Mouse (Mus musculus) stomach, postnatal 0 days (tissue): ENCODE results near the gene Rnps1. TPM values are rescaled to one million over a fixed set of nuclear protein-coding genes. Genes with fewer than 3 reads are reported as not detected.
"Not testable (repeated sequence)": the region's sequence is repeated elsewhere in the genome, so short reads cannot be mapped to it uniquely, and the experiment has no call there.

Source experiments
- ATAC-seq: fragments of 200-750 bp; cut with Nextera tagmentation; 2 replicates; pipeline ENCODE4 v1.8.0; 2017; ENCODE audit not compliant: low FRiP score, low TSS enrichment
- DNase-seq: peaks from one replicate; pipeline ENCODE4 v3.0.0-alpha.2; 2016; ENCODE audit warnings: low spot score
- H3K27ac ChIP-seq: fragments of 300-500 bp; sonication (generic); replicated peaks from 2 replicates; pipeline ENCODE4 v1.5.1; 2014; ENCODE audit warnings: mild to moderate bottlenecking, control low read depth
- H3K27me3 ChIP-seq: fragments of 300-500 bp; sonication (generic); 2 replicates; pipeline ENCODE4 v1.6.1; 2014; ENCODE audit warnings: low read length; ENCODE audit not compliant: control insufficient read depth, insufficient read depth
- H3K36me3 ChIP-seq: fragments of 300-500 bp; sonication (generic); 2 replicates; pipeline ENCODE4 v1.6.1; 2014; ENCODE audit warnings: low read length, mixed read lengths; ENCODE audit not compliant: control insufficient read depth, insufficient read depth
- H3K4me1 ChIP-seq: fragments of 300-500 bp; sonication (generic); replicated peaks from 2 replicates; pipeline ENCODE4 v1.6.1; 2014; ENCODE audit warnings: antibody characterized with exemption; ENCODE audit not compliant: control insufficient read depth, insufficient read depth
- H3K4me2 ChIP-seq: fragments of 300-500 bp; sonication (generic); replicated peaks from 2 replicates; pipeline ENCODE4 v1.6.1; 2014; ENCODE audit warnings: low read depth, mild to moderate bottlenecking, control low read depth, moderate library complexity
- H3K4me3 ChIP-seq: fragments of 300-500 bp; sonication (generic); 2 replicates; pipeline ENCODE4 v1.5.1; 2014; ENCODE audit warnings: low read depth, low read length, control low read depth
- H3K9ac ChIP-seq: fragments of 300-500 bp; sonication (generic); 2 replicates; pipeline ENCODE4 v1.6.1; 2014; ENCODE audit warnings: mild to moderate bottlenecking, low read length, control low read depth, mixed read lengths
- H3K9me3 ChIP-seq: fragments of 300-500 bp; sonication (generic); 2 replicates; pipeline ENCODE4 v1.6.1; 2016; ENCODE audit warnings: low read length; ENCODE audit not compliant: control insufficient read depth
- CTCF ChIP-seq: IDR thresholded peaks from 2 replicates; pipeline ENCODE4 v1.5.1; 2016; ENCODE audit warnings: antibody characterized with exemption, low read depth, mild to moderate bottlenecking, moderate library complexity
- EP300 ChIP-seq: optimal IDR thresholded peaks from 2 replicates; pipeline ENCODE3; 2016; ENCODE audit warnings: antibody characterized with exemption
- WGBS: fragments of 180-500 bp; shearing (Covaris S2); extraction: QIAGEN DNeasy Blood & Tissue Kit; methylation state at CpG from one replicate; pipeline ENCODE4 v1.1.7; 2014; 5-methylcytosine and 5-hydroxymethylcytosine counted together
- polyA plus RNA-seq: library from polyadenylated mRNA; unstranded; fragments of >200 nt; fragmentation: Nextera tagmentation; extraction: Ambion mirVana; gene quantifications from 2 replicates; pipeline ENCODE4 v1.2.1, GENCODE M21; 2015

Gene Rnps1
- polyA plus RNA-seq, 1 experiment from 2014 or later: 106 TPM

- Histone ChIP-seq H3K27ac (no peak overlapping the region), H3K4me3 (no peak overlapping the region), H3K9me3 (no peaks in the 10 kb centered on the region), H3K9ac (no peak overlapping the region), H3K4me2 (no peak overlapping the region), H3K27me3 (no peaks in the 10 kb centered on the region), H3K36me3 (peaks cover 19% of the 10 kb centered on the region), H3K4me1 (no peaks in the 10 kb centered on the region)
- 83% methylated on average over 12 of the region's 12 CpGs for WGBS
- TF ChIP-seq CTCF (no peak), EP300 (no peak)
- ATAC-seq (no peak), DNase-seq (no peak)
These were observed 7.1 kb upstream of the Rnps1 start for GRCm38 (mm10) chr17:24407116-24407803.

DNA sequence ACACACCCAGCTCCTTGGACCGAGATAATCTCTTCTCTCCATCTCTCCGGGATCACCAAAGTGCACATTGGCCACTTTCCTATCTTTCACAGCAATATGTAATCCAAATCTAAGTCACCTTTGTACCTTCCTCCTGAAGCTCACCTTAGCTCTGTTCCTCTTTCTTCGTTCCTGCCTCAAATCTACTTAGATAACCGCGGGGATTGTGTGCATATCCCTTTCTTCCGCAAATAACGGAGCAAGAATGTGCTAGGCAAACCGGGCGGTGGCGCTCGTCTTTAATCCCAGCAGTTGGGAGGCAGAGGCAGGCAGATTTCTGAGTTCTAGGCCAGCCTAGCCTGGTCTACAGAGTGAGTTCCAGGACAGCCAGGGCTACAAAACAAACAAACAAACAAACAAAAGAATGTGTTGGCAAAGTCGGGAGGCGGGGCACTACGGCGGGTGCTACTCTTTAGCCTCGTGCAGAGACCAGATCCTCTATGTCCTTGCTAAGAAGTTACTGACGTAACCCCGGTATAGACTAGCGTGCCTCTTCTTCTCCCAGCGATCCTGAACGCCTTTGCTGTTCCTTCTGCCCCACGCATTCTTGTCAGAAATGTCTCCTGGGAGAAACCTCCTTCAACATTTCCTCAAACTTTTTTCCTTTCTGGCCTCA, 681 bp upstream of the Rnps1 start:
- H3K9me3 ChIP-seq: no peaks in the 10 kb centered on the region
- peak overlapping the region; percentile 69 for H3K9ac ChIP-seq
- no peaks in the 10 kb centered on the region for H3K4me1 ChIP-seq
- H3K27ac ChIP-seq: peak overlapping the region; percentile 92
- no peaks in the 10 kb centered on the region for H3K27me3 ChIP-seq
- WGBS: 26% methylated on average over 22 of the region's 22 CpGs
- DNase-seq: peak; percentile 51
- peak overlapping the region; percentile 76 for H3K4me2 ChIP-seq
- TF ChIP-seq CTCF (peak; percentile 55), EP300 (no peak)
- H3K36me3 ChIP-seq: peaks cover 12% of the 10 kb centered on the region
- peak overlapping the region; percentile 95 for H3K4me3 ChIP-seq
- ATAC-seq: peak; percentile 11; the same call in 1 of the 2 replicates

DNA sequence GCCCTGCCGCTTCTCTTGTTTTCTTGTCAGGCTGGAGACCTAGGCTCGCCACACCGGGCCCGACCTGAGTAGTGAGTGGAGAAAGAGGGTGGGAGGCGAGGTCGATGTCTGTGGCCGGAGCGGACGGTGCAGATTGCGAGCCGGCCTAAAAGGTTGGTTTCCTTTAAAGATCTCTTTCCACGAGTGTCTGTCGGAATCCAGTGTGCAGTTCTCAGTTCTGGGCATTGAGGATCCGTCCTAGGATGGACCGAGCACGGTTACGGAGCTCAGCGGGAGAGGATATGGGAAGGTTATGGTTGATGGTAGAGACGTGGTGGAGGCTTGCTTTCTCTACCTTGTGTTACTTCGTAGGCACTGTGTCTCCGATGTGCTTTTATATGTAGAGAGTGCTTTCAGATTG, 646 bp downstream of the Rnps1 start:
- DNase-seq (no peak), ATAC-seq (peak; percentile 6; the same call in 1 of the 2 replicates)
- no peaks in the 10 kb centered on the region for H3K27me3 ChIP-seq
- H3K4me3 ChIP-seq: peak overlapping the region; percentile 95
- H3K4me1 ChIP-seq: no peaks in the 10 kb centered on the region
- H3K27ac ChIP-seq: peak overlapping the region; percentile 96
- peak overlapping the region; percentile 95 for H3K9ac ChIP-seq
- peaks cover 10% of the 10 kb centered on the region for H3K36me3 ChIP-seq
- TF ChIP-seq EP300 (no peak), CTCF (no peak)
- H3K4me2 ChIP-seq: peak overlapping the region; percentile 78
- no peaks in the 10 kb centered on the region for H3K9me3 ChIP-seq
- WGBS: under 1% methylated on average over 21 of the region's 21 CpGs

DNA sequence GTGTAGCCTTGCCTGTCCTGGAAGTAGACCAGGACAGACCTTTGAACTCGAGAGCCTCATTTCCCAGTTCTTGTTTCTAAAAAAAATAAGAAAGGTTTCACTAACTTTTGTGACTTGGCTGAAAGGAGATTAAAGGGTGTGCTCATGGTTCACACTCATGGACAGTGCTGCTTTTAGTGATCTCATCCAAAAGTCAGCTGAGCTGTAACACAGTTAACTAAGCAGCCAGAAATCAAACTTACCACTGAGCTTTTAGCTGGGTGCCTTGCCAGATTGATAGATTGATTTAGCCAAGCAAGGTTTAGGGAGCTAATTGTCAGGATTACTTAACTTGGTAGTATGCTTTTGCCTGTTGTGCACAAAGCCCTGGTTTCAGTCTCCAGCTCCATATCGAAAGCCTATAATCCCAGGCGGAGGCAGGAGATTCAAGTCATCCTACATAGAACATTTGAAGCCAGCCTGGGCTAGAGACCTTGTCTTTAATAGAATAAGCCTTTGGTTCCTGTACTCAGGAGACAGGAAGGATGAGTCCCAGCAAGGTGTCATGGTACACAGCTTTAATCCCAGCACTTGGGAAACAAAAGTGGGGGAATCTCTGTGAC, 1.8 kb downstream of the Rnps1 start:
- Histone ChIP-seq H3K9me3 (no peaks in the 10 kb centered on the region), H3K27ac (no peak overlapping the region), H3K4me1 (no peaks in the 10 kb centered on the region), H3K27me3 (no peaks in the 10 kb centered on the region), H3K4me2 (peak overlapping the region; percentile 78), H3K4me3 (peak overlapping the region; percentile 95; the same call in 1 of the 2 replicates), H3K9ac (peak overlapping the region; percentile 95), H3K36me3 (peaks cover 15% of the 10 kb centered on the region)
- 71% methylated on average over 3 of the region's 3 CpGs for WGBS
- no peak for TF ChIP-seq CTCF
- TF ChIP-seq EP300: no peak
- ATAC-seq: no peak
- DNase-seq: no peak

DNA sequence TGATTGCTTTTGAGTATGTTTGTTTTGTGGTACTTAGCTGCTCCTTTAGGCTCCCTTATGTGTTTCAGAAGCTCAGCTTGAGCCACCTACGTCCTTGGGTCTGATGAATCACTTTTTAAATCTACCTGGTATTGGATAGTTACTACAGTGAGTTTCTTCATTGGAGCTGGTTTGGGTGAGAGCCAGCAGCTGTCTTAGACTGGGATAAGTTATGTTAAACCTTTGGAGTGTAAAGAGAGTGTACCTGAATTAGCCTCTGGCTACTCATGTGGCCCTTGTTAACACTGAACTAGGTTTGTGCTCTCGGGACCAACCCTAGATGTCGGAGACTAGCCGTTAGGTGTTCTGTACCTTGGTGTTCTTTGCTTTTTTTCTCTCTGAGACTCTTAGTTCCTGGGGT, 8.7 kb downstream of the Rnps1 start:
- H3K36me3 ChIP-seq: peaks cover 35% of the 10 kb centered on the region
- no peak overlapping the region for H3K4me3 ChIP-seq
- no peaks in the 10 kb centered on the region for H3K9me3 ChIP-seq
- TF ChIP-seq CTCF: no peak
- no peak for TF ChIP-seq EP300
- H3K4me1 ChIP-seq: no peaks in the 10 kb centered on the region; the same call in 1 of the 2 replicates
- ATAC-seq (no peak), DNase-seq (no peak)
- no peak overlapping the region for H3K4me2 ChIP-seq
- WGBS: 82% methylated on average over 4 of the region's 4 CpGs
- H3K27ac ChIP-seq: no peak overlapping the region
- no peaks in the 10 kb centered on the region for H3K27me3 ChIP-seq
- H3K9ac ChIP-seq: no peak overlapping the region

GRCm38 (mm10) chr17:24424489-24424888, 10.1 kb downstream of the Rnps1 start:
- no peaks in the 10 kb centered on the region for H3K9me3 ChIP-seq
- no peak overlapping the region for H3K4me2 ChIP-seq
- no peak overlapping the region for H3K4me3 ChIP-seq
- H3K36me3 ChIP-seq: peaks cover 30% of the 10 kb centered on the region
- H3K4me1 ChIP-seq: no peaks in the 10 kb centered on the region; the same call in 1 of the 2 replicates
- TF ChIP-seq EP300 (no peak), CTCF (no peak)
- H3K27me3 ChIP-seq: no peaks in the 10 kb centered on the region
- no peak for DNase-seq
- H3K9ac ChIP-seq: no peak overlapping the region
- 90% methylated on average over 5 of the region's 5 CpGs for WGBS
- ATAC-seq: no peak
- no peak overlapping the region for H3K27ac ChIP-seq

DNA sequence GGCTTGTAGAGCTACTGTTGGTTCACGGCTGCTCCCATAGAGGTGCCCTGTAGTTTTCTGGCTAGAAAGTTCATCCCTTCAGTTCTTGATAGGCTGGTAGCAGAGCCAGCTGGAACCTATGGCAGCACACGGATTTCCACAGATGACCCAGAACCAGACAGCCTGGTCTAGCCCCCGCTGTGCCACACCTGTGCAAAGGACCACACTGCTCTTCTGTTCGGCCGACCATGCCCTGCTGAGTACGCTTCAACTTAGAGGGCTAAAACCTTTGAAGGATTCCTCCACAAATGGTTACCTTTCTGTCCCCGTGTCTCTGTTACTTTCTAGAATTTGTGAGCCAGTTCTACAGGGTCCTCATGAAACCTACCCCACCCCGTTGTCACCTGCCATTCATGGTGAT, 11.0 kb downstream of the Rnps1 start:
- not testable (repeated sequence) for H3K4me3 ChIP-seq, H3K4me1 ChIP-seq, H3K27ac ChIP-seq, H3K4me2 ChIP-seq, H3K27me3 ChIP-seq, DNase-seq, H3K9me3 ChIP-seq, H3K9ac ChIP-seq, ATAC-seq
- peaks cover 25% of the 10 kb centered on the region for H3K36me3 ChIP-seq
- WGBS: 93% methylated on average over 4 of the region's 8 CpGs
